Mouse (Mus musculus): ENCODE measurements around the gene Esam. TPM values are rescaled to one million over a fixed set of nuclear protein-coding genes. Genes with fewer than 3 reads are reported as not detected.

The Esam gene
- 59.3 and 80.1 TPM in 2 replicates for polyA plus RNA-seq (2012; rRNA removed; ENCODE audit: low replicate concordance)

DNA sequence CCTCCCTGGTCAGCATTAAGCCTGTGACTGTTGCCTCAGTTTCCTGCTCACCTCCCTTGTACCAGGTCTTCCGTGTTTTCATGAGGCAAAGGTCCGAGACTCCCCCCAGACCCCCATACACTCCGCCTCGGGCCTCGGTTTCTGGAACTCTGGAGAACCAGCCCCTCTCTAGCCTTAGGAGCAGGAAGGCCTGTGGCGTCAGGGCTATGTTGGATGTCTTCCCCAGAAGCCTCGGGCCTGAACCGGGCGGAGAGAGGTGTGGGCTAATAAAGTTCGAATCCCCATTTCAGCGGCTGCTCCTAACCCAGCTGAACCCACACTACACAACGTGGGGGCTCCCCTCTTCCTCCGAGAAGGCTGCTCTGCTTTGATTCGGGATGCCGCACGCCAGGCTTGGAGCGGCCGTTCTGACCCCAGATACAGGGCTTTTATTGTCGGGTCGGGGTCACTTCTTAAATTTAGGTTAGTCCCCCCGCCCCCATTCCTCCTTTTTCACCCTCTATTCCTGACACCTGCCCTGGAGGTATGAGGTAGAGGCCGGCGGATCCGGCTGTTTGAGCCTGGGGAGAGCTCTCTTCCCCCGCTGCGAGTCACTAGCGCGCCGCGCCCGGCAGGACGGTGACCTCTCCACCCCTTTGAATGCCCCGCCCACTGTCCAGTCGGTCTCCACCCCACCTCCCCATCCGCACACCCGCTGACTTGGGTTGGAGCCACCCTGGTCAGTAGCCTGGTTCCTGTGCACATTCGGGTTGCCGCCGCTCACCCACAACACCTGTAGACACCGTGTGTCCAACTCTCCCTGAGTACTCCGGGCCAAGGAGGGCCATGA is at the start of gene Esam:
Gene Esam, plus strand, starts transcription at position 683 of the 829 bp plus-strand sequence.

GRCm38 (mm10) chr9:37488611-37489396 is 39.1 kb upstream of the Esam start, which contains the start of gene Msantd2:
TSS of gene Msantd2 (plus strand) at chr9:37489319.

DNA sequence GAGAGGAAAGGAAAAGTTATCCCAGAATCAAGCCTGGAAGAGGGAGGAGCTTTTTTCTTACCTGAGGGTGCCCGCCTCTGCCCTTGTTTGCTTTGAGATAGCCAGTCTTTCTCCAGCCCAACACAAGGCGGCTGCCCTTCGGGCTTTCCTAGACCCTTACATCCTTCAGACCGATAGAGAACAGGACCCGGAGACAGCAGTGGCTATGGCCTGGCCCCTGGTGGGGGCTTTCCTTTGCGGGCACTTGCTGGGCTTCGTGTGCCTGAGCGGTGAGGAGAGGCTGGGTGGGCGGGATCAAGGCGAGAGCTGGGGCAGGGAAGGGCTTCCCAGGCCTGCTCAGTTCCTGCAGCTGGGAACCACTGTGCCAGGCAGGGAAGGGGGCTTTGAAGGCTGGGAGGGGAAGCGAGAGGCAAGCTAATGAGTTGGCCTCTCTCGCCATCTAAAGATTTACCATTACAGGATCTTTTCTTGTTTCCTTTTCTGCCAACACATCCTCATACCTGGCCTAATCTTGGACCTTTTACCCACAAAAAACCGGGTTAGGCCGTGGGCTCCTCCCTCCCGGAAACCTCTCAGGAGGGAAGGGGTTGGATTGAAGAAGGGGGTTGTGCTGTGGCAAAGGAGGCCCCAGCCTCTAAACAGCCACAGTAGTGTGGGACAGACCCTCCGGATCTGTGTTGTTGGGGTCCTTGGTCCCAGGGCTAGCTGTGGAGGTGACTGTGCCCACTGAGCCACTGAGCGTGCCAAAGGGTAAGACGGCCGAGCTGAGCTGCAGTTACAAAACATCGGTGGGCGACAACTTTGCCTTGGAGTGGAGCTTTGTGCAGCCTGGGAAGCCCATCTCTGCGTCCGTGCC is 11.5 kb downstream of the Esam start, which contains the start of gene Vsig2:
Gene Vsig2, plus strand, starts transcription at position 86 of the 856 bp plus-strand sequence.

DNA sequence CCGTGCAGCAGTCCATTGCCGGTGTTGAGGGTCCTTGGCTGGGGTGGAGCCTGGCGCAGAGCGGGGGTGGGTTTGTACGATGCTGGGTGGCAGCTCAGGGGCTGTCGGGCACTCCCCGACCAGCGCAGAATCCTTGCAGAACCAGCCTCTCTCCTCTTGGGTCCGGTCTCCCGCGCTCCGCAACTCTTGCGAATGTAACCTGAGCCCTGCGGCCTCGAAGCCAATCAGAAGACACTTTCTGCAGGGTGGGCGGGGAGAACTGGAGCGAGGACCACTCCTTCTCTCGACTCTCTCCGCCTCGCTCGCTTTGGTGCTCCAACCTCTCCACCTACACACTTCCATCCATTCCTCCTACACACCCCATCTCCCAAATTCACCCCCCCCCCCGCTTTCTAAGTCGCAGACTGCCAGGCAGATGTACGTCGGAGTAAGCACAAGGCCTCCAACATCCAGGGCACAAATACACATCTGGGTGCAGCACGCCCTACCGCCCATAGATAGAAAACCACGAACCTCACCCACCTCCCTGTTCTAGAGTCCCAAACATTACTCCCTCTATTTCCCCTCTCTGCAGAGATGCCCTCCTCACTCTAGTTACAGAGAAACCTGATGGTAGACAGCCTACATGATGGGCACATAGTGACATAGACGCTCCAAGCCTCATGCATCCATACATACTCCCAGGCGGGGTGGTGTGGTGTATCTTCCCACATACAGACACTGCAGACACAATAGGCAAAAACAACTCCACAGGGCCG is 24.8 kb downstream of the Esam start, which contains the start of gene Nrgn:
Gene Nrgn, minus strand, starts transcription at position 369 of the 758 bp plus-strand sequence.

DNA sequence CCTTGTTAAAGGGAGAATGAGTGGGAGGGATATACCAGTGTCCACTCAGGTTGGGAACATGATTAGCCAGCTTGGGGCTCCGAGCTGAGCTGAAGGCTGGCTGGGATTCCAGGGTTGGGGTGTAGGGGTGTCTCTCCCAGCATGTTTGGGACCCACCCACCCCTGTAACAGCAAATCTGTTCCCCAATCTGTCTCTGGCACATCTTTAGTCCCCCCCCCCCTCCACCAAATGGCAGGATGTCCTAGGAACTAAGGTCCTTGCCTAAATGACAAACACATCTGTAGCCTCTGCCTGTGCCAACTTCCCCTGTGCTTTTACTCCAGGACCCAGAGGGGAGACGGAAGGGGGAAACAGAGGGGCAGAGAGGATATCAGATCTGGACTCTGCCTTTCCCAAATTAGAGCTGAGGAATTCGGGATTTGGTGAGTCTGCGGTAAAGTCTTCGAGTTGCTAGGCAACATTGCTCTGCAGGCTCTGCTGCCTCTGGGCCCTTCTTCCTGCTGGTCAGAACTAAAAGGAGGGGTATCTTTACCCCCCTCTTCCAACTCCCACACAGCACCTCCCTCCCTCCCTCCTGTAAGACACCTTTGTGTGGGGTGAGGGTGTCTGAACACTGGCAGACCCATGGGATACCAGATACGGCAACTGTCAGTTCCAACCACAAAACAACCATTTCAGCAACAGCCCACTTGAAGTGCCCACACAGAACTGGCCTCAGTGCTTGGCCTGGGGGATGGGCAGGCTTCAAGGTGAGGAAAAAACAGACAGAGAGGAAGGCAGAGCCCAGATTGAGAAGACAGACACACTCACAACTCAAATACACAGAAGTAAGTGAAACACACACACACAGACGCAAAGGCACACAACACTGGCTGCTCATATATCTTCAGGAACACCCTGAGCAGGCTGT is 27.2 kb downstream of the Esam start, which contains the start of gene Siae:
Gene Siae, plus strand, starts transcription at position 861 of the 911 bp plus-strand sequence.

Other genes with a start within 250 kb of the Esam start
- gene Ccdc15, start 179.6 kb upstream of the Esam start, polyA plus RNA-seq (2012; rRNA removed; ENCODE audit: low replicate concordance), result 0.83 and 4.2 TPM in 2 replicates
- 0.50 and 0.59 TPM in 2 replicates for gene Hepacam, start 160.7 kb upstream of the Esam start, polyA plus RNA-seq (2012; rRNA removed; ENCODE audit: low replicate concordance)
- gene Robo4, start 126.2 kb upstream of the Esam start, polyA plus RNA-seq (2012; rRNA removed; ENCODE audit: low replicate concordance), result 48.2 and 50.0 TPM in 2 replicates
- 0.07 and 0.13 TPM in 2 replicates for gene Robo3, start 94.8 kb upstream of the Esam start, polyA plus RNA-seq (2012; rRNA removed; ENCODE audit: low replicate concordance)
- 18.1 and 21.3 TPM in 2 replicates for gene Msantd2, start 38.8 kb upstream of the Esam start, polyA plus RNA-seq (2012; rRNA removed; ENCODE audit: low replicate concordance)
- 12.1 and 19.5 TPM in 2 replicates for gene Vsig2, start 11.2 kb downstream of the Esam start, polyA plus RNA-seq (2012; rRNA removed; ENCODE audit: low replicate concordance)
- gene Nrgn, start 24.8 kb downstream of the Esam start, polyA plus RNA-seq (2012; rRNA removed; ENCODE audit: low replicate concordance), result 3.0 and 8.3 TPM in 2 replicates
- gene Siae, start 27.6 kb downstream of the Esam start, polyA plus RNA-seq (2012; rRNA removed; ENCODE audit: low replicate concordance), result 6.1 and 17.9 TPM in 2 replicates
- 0.70 TPM in 1 of 2 replicates, not detected in the other for gene Spa17, start 85.6 kb downstream of the Esam start, polyA plus RNA-seq (2012; rRNA removed; ENCODE audit: low replicate concordance)
- gene Tbrg1, start 129.2 kb downstream of the Esam start, polyA plus RNA-seq (2012; rRNA removed; ENCODE audit: low replicate concordance), result 32.2 and 57.9 TPM in 2 replicates
- gene Panx3, start 141.2 kb downstream of the Esam start, polyA plus RNA-seq (2012; rRNA removed; ENCODE audit: low replicate concordance), result 0.46 TPM in 1 of 2 replicates, not detected in the other
- not detected in 2 replicates for gene Olfr160, start 188.2 kb downstream of the Esam start, polyA plus RNA-seq (2012; rRNA removed; ENCODE audit: low replicate concordance)
- gene Olfr874, start 217.0 kb downstream of the Esam start, polyA plus RNA-seq (2012; rRNA removed; ENCODE audit: low replicate concordance), result not detected in 2 replicates
- not detected in 2 replicates for gene Olfr875, start 243.8 kb downstream of the Esam start, polyA plus RNA-seq (2012; rRNA removed; ENCODE audit: low replicate concordance)